Mouse (Mus musculus): Measurements from ENCODE around the gene Mrpl33.

- TF ChIP-seq POLR2A (IDR thresholded peaks at IDR 0.05; ENCODE audit: extremely low read depth, insufficient read depth, low read length) (no peak), CTCF (IDR thresholded peaks at IDR 0.05; ENCODE audit: low read depth, low read length) (no peak)
These were observed 20.2 kb upstream of the Mrpl33 start for GRCm38 (mm10) chr5:31576539-31576975.

Measured in liver, adult 2 months (tissue).